Mouse (Mus musculus): ENCODE measurements around the gene Gm21256. TPM values are rescaled to one million over a fixed set of nuclear protein-coding genes. Genes with fewer than 3 reads are reported as not detected.
"Not testable (repeated sequence)": the region's sequence is repeated elsewhere in the genome, so short reads cannot be mapped to it uniquely, and the experiment has no call there.

The Gm21256 gene
- polyA plus RNA-seq (2011; ENCODE audit: insufficient read length, low read depth, missing spikeins): not detected in 2 replicates

GRCm38 (mm10) chrY:47450660-47451059 lies at the start of gene Gm21256:
Gm21256 (plus strand) TSS chrY:47450960.
- H3K4me1 ChIP-seq (ENCODE audit: control insufficient read depth, insufficient read depth, low read length); H3K4me3 ChIP-seq (ENCODE audit: insufficient read depth, low read length); H3K27ac ChIP-seq (ENCODE audit: insufficient read depth, low read length): not testable (repeated sequence)

Other genes starting within 250 kb of the Gm21256 start
- not detected in 2 replicates for gene Gm21170, start 240.1 kb downstream of the Gm21256 start, polyA plus RNA-seq (2011; ENCODE audit: insufficient read length, low read depth, missing spikeins)

All from embryonic fibroblast, embryonic 13.5 days (primary cell).